Mouse (Mus musculus): ENCODE data around the gene H2-M10.4.
A peak's percentile ranks its signal among the peaks of the same experiment; 100 is the strongest.
"Not testable (repeated sequence)": the region's sequence is repeated elsewhere in the genome, so short reads cannot be mapped to it uniquely, and the experiment has no call there.

The H2-M10.4 gene

DNA sequence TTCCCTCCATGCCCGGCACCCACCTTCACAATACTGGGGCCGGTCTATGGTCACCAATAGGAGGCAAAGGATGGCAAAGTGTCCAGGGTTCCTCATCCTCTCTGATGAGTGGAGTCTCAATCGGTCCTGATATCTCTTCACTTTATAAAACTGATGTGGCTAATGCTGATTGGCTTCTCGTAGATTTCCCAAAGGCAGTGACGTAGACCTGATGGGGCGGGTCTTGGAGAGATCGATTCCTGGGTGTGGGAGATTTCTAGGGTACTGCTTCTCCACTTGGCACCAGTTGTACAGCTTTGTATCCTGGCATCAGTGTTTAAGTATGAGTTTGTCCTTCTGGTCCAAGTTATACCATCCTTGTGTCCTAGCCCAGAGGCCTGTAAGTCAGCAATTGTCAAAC lies at the start of gene H2-M10.4:
H2-M10.4 (minus strand) TSS at position 101 of the 400 bp plus-strand sequence.
- no peak for DNase-seq (ENCODE audit: low read depth, low spot score)

DNA sequence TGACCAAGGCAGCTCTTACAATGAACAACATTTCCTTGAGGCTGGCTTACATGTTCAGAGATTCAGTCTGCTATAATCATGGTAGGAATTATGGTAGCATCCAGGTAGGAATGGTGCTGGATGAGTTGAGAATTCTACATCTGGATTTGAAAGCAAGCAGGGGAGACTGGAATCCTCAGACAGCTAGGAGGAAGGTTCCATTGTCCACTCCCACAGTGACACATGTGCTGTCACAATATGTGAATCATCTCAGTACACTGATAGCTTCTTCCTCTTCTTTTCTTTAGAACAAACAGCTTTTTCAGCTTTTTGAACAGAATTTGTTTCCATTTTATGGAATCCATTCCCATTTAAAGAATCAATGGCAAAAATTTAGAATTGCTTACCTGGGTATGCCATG lies 41.8 kb upstream of the H2-M10.4 start:
- DNase-seq (ENCODE audit: low read depth, low spot score) = no peak

DNA sequence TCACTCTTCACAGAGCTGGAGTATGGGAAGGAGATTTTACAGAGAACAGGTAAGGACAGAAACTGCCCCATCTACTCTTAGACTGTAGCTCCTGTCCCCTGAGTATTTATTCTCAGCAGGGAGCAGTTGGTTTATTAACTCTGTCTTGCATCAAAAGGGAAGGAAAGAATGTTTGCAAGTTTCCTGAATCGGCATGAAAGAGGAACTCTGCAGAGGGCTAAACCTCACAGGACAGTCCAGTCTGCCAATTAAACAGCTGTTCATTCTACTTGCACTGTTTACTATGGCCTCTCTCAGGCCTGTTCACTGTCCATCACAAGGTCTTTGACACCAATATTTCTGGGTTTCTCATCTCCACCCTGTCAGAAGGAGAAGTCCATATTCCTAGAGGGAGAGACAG lies 38.3 kb upstream of the H2-M10.4 start:
- DNase-seq (ENCODE audit: low read depth, low spot score) = no peak

DNA sequence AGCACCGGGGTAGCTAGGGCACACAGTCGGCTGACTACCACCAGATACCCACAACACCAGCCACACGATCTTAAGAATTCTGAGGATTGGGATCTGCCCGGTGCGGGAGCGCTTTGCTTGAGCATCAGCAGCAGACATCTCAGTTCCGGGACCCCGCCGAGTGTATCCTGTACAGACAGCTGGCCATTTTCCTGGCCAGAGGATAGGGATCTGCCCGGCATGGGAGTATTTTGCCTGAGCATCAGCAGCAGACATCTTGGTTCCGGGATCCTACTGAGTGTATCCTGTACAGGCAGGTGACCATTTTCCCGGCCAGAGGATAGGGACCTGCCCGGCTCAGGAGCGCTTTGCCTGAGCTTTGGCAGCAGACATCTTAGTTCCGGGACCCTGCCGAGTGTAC lies 26.0 kb upstream of the H2-M10.4 start:
- not testable (repeated sequence) for DNase-seq (ENCODE audit: low read depth, low spot score)

DNA sequence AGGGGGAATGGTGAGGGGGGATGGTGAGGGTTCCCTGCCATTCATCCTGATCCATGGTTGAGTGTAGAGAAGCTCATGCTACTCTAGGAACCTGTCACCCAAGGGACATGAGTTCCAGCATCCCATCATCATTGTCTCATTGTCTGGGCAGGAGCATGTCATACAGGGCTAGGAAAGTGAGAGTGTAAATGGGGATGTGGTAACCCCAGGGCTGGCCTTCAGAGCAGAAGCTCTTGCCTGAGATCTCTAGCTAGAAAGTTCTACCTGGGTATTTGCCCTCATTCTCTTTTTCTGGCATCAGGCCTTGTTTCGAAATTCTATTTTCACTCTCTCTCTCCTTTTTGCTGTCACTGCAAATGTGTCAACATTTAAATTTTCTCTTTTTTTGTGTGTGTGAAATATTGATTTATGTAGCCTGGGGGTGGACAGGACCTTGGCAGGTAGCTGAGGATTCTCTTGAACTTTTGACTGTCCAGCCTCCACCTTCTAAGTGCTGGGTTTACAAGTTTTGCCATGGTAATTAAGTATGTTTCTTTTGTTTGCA lies 24.6 kb upstream of the H2-M10.4 start:
- no peak for DNase-seq (ENCODE audit: low read depth, low spot score)

DNA sequence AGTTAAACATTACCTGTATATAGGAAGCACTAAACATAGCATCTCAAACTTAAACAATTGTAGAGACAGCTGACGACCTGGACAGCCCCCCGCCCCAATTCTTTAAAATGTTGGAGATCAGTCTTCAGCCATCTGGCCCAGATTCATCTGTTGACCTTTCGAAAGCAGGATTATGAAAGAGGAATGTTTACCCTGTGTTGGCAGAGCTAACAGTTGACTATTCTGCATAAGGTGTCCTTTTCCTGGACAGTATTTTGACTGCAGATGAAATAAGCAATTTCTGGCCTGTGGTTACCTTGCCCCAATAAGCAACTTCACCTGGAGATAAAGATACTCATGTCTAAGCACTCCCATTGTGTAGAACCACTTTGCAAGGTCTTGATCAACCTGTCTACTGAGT lies 21.7 kb upstream of the H2-M10.4 start:
- DNase-seq (ENCODE audit: low read depth, low spot score) = no peak

DNA sequence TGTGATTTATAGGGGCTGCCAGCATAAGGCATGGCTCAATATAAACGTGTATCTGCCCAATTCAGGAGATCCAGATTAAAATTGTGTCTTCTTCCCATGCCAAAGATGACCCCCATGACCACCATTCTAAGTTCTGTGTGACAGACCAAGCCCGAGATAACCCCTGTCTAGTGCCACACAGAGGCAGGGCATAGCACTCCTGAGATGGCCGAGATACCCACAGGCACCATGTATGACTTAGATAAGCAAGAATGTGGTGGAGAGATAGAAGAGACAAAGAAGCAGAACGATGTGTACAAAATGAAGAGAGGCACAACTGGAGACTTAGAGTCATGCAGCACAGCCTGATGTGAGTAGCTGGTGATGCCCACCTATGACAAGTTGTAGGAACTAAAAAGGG lies 5.9 kb downstream of the H2-M10.4 start:
- DNase-seq (ENCODE audit: low read depth, low spot score) = no peak

DNA sequence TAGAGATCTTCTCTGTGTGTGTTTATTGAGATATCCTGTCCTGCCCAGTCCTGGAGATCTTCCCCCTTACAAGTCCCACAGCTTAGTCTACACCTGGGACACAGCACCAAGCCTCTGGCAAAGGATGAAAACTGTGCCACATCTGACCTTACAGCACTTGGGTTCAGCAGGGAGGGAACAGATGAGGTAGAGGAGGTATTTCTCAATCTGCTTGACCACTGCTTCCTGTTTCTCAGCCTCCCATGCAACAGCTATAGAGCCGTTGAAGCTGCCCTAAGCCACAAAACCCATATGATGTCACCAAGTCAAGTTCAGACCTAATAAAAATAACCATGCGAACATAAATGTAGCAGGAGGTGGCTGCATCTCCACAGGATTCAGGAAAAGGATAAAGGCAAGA lies 30.7 kb downstream of the H2-M10.4 start:
- no peak for DNase-seq (ENCODE audit: low read depth, low spot score)

DNA sequence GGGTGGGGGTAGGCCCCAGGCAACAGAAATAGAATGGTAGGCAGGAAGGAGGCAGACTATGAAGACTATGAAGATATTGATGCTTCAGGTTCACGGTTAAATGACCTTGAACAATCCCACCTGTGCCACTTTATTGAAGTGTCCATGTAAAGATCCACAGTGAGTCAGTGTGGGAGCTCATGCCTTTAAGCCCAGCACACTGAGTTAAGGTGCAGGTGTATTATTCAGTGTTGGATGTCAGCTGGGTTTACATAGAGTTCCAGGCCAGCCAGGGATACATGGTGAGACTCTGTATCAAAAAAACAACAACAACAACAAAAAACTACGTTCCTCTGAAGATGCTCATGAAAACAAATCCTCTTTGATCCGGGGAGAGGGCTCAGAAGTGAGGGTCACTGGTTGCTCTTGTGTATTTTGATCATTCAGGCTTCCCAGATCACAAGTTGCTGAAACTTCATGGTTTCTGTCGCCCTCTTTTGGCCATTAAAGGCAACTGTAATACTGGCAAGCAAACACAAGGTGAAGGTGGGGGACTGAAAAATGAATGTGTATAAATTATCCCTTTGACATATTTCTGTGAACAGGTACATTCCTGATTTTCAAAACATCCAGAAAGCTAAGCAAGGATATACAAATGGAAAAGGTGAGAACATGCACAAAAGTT lies 43.9 kb downstream of the H2-M10.4 start:
- peak; percentile 67 for DNase-seq (ENCODE audit: low read depth, low spot score)

DNA sequence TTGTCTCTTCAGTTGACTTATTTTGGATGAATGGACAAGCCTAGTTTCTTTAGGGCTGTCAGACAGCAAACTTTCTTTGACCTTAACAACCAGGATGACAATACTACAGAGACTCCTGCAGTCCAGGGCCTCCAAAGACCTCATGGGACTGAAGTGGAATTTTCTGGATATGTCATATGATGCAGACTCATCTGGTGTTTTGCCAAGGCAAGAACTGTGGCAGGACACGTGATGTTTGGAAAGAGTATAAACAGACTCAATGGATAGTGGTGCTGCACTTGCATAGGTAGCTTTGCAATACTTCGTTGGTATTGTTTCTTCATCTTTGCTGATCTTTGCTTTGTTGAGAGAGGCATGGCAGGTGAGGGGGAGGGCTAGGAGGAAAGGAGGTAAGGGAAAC lies 44.7 kb downstream of the H2-M10.4 start:
- DNase-seq (ENCODE audit: low read depth, low spot score) = no peak

DNA sequence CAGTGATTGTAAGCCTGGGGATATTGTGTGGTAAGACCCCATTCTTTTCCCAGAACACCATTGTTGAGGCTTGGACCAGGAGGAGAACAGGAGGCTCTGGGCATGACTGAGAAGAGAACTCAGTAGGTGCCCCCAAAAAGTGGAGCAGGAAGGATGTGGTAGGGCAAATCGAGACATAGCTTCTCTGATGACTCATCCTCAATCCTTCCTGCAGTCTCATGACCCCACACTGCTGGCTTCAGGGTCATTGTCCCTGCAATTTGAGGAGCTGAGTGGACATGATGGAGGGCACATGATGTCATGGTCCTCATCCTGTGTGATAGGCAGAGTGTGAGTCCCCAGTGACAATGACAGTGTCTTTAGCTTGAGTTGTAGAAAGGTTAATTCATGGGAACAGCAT lies 46.7 kb downstream of the H2-M10.4 start:
- no peak for DNase-seq (ENCODE audit: low read depth, low spot score)

DNA sequence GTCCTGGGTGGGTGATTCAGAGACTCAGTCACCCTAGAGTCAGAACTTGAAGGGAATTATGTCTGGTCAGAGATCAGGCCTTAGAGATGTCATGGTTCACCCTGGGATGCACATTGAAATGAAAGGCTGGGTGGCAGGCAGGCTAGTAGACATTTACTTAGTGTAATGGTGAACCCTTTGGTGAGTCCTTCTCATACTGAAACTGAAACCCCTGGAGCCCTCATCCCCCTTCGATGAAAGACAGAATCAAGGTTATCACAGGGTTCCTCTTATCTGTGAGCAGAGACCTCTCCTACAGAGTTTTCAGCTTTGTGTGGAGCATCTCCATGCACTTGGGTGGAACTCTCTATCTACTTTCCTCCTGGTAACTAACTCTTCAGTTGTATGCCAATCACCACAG lies 47.8 kb downstream of the H2-M10.4 start:
- no peak for DNase-seq (ENCODE audit: low read depth, low spot score)
